Mouse (Mus musculus): ENCODE data around the gene Dgcr2. TPM values are rescaled to one million over a fixed set of nuclear protein-coding genes. Genes with fewer than 3 reads are reported as not detected.

Gene Dgcr2
- polyA plus RNA-seq, 1 experiment: 152 TPM

- no peaks in the 10 kb centered on the region for H3K36me3 ChIP-seq (ENCODE audit: control insufficient read depth, insufficient read depth, low read length)
- no peak for TF ChIP-seq CTCF (IDR thresholded peaks at IDR 0.05; ENCODE audit: extremely low read depth, insufficient read length, insufficient replicate concordance, low read depth, low read length)
- TF ChIP-seq POLR2A (IDR thresholded peaks at IDR 0.05; ENCODE audit: low read depth, low read length): no peak
- no peaks in the 10 kb centered on the region for H3K27me3 ChIP-seq (ENCODE audit: control insufficient read depth, insufficient read depth, low read length)
- H3K27ac ChIP-seq (ENCODE audit: insufficient read depth, low read depth, low read length): no peak overlapping the region
- H3K4me3 ChIP-seq (ENCODE audit: low read depth, low read length): no peak overlapping the region
- H3K4me1 ChIP-seq (ENCODE audit: control insufficient read depth, insufficient read depth, insufficient read length, low read length): peaks cover 6% of the 10 kb centered on the region; the same call in 1 of the 2 replicates
- 58% methylated on average over 3 of the region's 3 CpGs for WGBS
Measured at GRCm38 (mm10) chr16:17934445-17934910, 36.1 kb upstream of the Dgcr2 start.

- H3K27ac ChIP-seq (ENCODE audit: insufficient read depth, low read depth, low read length): no peak overlapping the region
- 71% methylated on average over 9 of the region's 9 CpGs for WGBS
- TF ChIP-seq CTCF (IDR thresholded peaks at IDR 0.05; ENCODE audit: extremely low read depth, insufficient read length, insufficient replicate concordance, low read depth, low read length) (no peak), POLR2A (IDR thresholded peaks at IDR 0.05; ENCODE audit: low read depth, low read length) (no peak)
- H3K4me3 ChIP-seq (ENCODE audit: low read depth, low read length): no peak overlapping the region
- H3K36me3 ChIP-seq (ENCODE audit: control insufficient read depth, insufficient read depth, low read length): no peaks in the 10 kb centered on the region
- peaks cover 7% of the 10 kb centered on the region; the same call in 1 of the 2 replicates for H3K4me1 ChIP-seq (ENCODE audit: control insufficient read depth, insufficient read depth, insufficient read length, low read length)
- H3K27me3 ChIP-seq (ENCODE audit: control insufficient read depth, insufficient read depth, low read length): no peaks in the 10 kb centered on the region
Measured at GRCm38 (mm10) chr16:17933594-17934444, 35.5 kb upstream of the Dgcr2 start.

GRCm38 (mm10) chr16:17931906-17932460 lies 33.6 kb upstream of the Dgcr2 start:
- H3K36me3 ChIP-seq (ENCODE audit: control insufficient read depth, insufficient read depth, low read length): no peaks in the 10 kb centered on the region
- TF ChIP-seq CTCF (IDR thresholded peaks at IDR 0.05; ENCODE audit: extremely low read depth, insufficient read length, insufficient replicate concordance, low read depth, low read length) (no peak), POLR2A (IDR thresholded peaks at IDR 0.05; ENCODE audit: low read depth, low read length) (no peak)
- H3K27ac ChIP-seq (ENCODE audit: insufficient read depth, low read depth, low read length): no peak overlapping the region
- H3K4me1 ChIP-seq (ENCODE audit: control insufficient read depth, insufficient read depth, insufficient read length, low read length): peaks cover 8% of the 10 kb centered on the region
- no peaks in the 10 kb centered on the region for H3K27me3 ChIP-seq (ENCODE audit: control insufficient read depth, insufficient read depth, low read length)
- no peak overlapping the region for H3K4me3 ChIP-seq (ENCODE audit: low read depth, low read length)
- WGBS: 91% methylated on average over 5 of the region's 5 CpGs

GRCm38 (mm10) chr16:17929631-17930030 lies 31.3 kb upstream of the Dgcr2 start:
- no peak for TF ChIP-seq CTCF (IDR thresholded peaks at IDR 0.05; ENCODE audit: extremely low read depth, insufficient read length, insufficient replicate concordance, low read depth, low read length)
- no peak for TF ChIP-seq POLR2A (IDR thresholded peaks at IDR 0.05; ENCODE audit: low read depth, low read length)
- H3K27ac ChIP-seq (ENCODE audit: insufficient read depth, low read depth, low read length): peak overlapping the region; percentile 5; the same call in 1 of the 2 replicates

GRCm38 (mm10) chr16:17929211-17929610 lies 30.8 kb upstream of the Dgcr2 start:
- Histone ChIP-seq H3K4me1 (ENCODE audit: control insufficient read depth, insufficient read depth, insufficient read length, low read length) (peaks cover 10% of the 10 kb centered on the region), H3K4me3 (ENCODE audit: low read depth, low read length) (no peak overlapping the region), H3K27ac (ENCODE audit: insufficient read depth, low read depth, low read length) (peak overlapping the region; percentile 79), H3K27me3 (ENCODE audit: control insufficient read depth, insufficient read depth, low read length) (no peaks in the 10 kb centered on the region), H3K36me3 (ENCODE audit: control insufficient read depth, insufficient read depth, low read length) (peaks cover 15% of the 10 kb centered on the region)
- no peak for TF ChIP-seq POLR2A (IDR thresholded peaks at IDR 0.05; ENCODE audit: low read depth, low read length)
- TF ChIP-seq CTCF (IDR thresholded peaks at IDR 0.05; ENCODE audit: extremely low read depth, insufficient read length, insufficient replicate concordance, low read depth, low read length): no peak
- 9% methylated on average over 2 of the region's 2 CpGs for WGBS

More at GRCm38 (mm10) chr16:17929631-17930030, 31.3 kb upstream of the Dgcr2 start:
- WGBS: 79% methylated on average over 2 of the region's 2 CpGs
- H3K4me1 ChIP-seq (ENCODE audit: control insufficient read depth, insufficient read depth, insufficient read length, low read length): peaks cover 10% of the 10 kb centered on the region
- peaks cover 15% of the 10 kb centered on the region for H3K36me3 ChIP-seq (ENCODE audit: control insufficient read depth, insufficient read depth, low read length)
- H3K4me3 ChIP-seq (ENCODE audit: low read depth, low read length): no peak overlapping the region
- H3K27me3 ChIP-seq (ENCODE audit: control insufficient read depth, insufficient read depth, low read length): no peaks in the 10 kb centered on the region

GRCm38 (mm10) chr16:17928627-17929104 lies 30.3 kb upstream of the Dgcr2 start:
- Histone ChIP-seq H3K27me3 (ENCODE audit: control insufficient read depth, insufficient read depth, low read length) (no peaks in the 10 kb centered on the region), H3K4me1 (ENCODE audit: control insufficient read depth, insufficient read depth, insufficient read length, low read length) (peaks cover 10% of the 10 kb centered on the region), H3K27ac (ENCODE audit: insufficient read depth, low read depth, low read length) (peak overlapping the region; percentile 96), H3K4me3 (ENCODE audit: low read depth, low read length) (peak overlapping the region; percentile 92), H3K36me3 (ENCODE audit: control insufficient read depth, insufficient read depth, low read length) (peaks cover 15% of the 10 kb centered on the region)
- WGBS: 1% methylated on average over 9 of the region's 9 CpGs
- TF ChIP-seq POLR2A (IDR thresholded peaks at IDR 0.05; ENCODE audit: low read depth, low read length) (no peak; the same call in 1 of the 2 replicates), CTCF (IDR thresholded peaks at IDR 0.05; ENCODE audit: extremely low read depth, insufficient read length, insufficient replicate concordance, low read depth, low read length) (peak; percentile 77)

GRCm38 (mm10) chr16:17928087-17928580 lies 29.8 kb upstream of the Dgcr2 start, which contains the start of gene Slc25a1:
TSS of gene Slc25a1 (minus strand) at chr16:17928219.
- Histone ChIP-seq H3K4me3 (ENCODE audit: low read depth, low read length) (peak within 1 kb of the TSS; percentile 92), H3K27me3 (ENCODE audit: control insufficient read depth, insufficient read depth, low read length) (no peaks in the 10 kb centered on the region), H3K27ac (ENCODE audit: insufficient read depth, low read depth, low read length) (peak within 1 kb of the TSS; percentile 96), H3K4me1 (ENCODE audit: control insufficient read depth, insufficient read depth, insufficient read length, low read length) (peaks cover 10% of the 10 kb centered on the region), H3K36me3 (ENCODE audit: control insufficient read depth, insufficient read depth, low read length) (peaks cover 15% of the 10 kb centered on the region)
- no peak for TF ChIP-seq CTCF (IDR thresholded peaks at IDR 0.05; ENCODE audit: extremely low read depth, insufficient read length, insufficient replicate concordance, low read depth, low read length)
- peak; percentile 73 for TF ChIP-seq POLR2A (IDR thresholded peaks at IDR 0.05; ENCODE audit: low read depth, low read length)
- WGBS: under 1% methylated on average over 47 of the region's 47 CpGs

Data from small intestine, adult 2 months (tissue).